Mouse (Mus musculus) cerebellum, adult 11 months (tissue): Measurements from ENCODE around the gene Mfap3.

Experiments
- DNase-seq: peaks from one replicate; pipeline ENCODE4 v3.0.0; 2022

Gene Mfap3

GRCm38 (mm10) chr11:57518091-57518750 lies at the start of gene Mfap3, which contains the start of gene Fam114a2:
Mfap3 (plus strand) TSS chr11:57518664.
Fam114a2 (minus strand) TSS chr11:57518617.
- DNase-seq = peak; percentile 89

GRCm38 (mm10) chr11:57468706-57469105 lies 49.8 kb upstream of the Mfap3 start:
- DNase-seq = no peak

DNA sequence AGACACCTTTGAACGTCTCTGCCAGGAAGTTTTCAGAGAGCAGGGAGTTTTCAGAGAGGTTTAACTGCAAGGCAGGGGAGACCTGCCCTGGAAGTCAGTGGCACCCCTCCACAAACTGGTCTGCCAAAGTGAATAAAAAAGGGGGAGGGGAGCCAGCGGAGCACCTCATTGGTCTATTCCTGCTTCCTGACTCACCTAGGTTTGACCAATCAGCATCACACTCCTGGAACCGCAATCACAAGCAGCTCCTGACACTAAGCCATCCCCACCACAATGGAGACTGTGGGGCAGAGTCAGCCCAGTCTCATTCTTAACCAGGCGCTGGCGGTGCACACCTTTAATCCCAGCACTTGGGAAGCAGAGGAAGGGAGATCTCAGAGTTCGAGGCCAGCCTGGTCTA lies 48.4 kb upstream of the Mfap3 start:
- DNase-seq = no peak

- DNase-seq = no peak
Measured at GRCm38 (mm10) chr11:57470979-57471378, 47.5 kb upstream of the Mfap3 start.

GRCm38 (mm10) chr11:57474296-57474941 lies 44.0 kb upstream of the Mfap3 start:
- DNase-seq = no peak

DNA sequence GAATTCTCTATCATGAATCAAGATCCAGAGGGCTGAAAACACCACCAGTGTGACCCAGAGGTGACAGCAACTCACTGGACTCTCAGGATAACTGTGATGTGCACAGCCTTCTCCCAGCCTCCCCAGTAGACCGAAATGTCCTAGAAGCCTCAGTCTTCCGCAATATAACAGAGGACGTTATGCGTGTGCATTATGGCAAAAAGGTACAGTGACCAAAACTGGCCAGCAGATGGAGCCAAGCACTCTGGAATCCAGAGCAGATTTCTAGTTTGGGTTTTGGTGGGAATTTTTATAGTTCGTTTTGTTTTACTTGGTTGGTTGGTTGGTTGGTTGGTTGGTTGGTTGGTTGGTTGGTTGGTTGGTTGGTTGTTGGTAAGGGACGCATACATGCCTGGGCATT lies 43.3 kb upstream of the Mfap3 start:
- DNase-seq = peak; percentile 8

DNA sequence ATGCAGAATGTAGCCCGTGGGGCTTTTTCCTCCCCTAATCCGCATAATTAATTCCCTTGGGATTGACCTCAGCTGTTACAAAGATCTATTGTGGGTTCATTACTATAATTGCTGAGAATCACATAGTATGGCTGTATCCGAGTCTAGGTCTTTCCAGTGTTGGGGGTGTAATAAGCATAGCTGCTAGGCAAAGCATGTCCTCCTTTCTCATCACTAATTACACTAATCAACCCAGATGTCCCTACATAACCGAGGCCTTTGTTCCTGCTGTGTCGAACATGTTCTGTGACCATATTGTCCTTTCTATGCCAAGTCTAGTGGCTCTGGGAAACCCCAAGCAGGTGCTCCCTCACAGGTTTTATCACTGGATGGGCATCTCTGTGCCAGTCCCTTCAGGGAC lies 40.4 kb upstream of the Mfap3 start:
- no peak for DNase-seq

- DNase-seq = no peak
Measured at GRCm38 (mm10) chr11:57488436-57488835, 30.0 kb upstream of the Mfap3 start.

GRCm38 (mm10) chr11:57496462-57497039 lies 21.9 kb upstream of the Mfap3 start:
- DNase-seq = no peak

DNA sequence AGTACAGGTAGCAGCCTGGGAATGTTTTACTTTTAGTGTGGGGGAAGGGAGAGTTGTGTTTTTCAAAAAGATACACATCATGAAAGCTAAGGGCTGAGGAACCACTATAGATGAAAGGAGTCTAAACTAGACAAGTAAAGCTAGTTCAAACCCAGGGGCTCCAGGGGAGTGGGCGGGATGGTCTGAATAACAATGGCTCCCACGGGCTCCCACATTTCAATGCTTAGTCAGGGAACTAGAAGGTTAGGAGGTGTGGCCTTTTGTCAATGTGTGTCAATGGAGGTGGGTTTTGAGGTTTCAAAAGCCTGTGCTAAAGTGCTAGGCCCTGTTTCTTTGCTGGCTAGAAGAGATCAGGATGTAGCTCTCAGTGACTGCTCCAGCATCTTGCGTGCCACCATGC lies 20.8 kb upstream of the Mfap3 start:
- DNase-seq = no peak

- DNase-seq = no peak
Measured at GRCm38 (mm10) chr11:57498215-57498614, 20.2 kb upstream of the Mfap3 start.

- DNase-seq = no peak
Measured at GRCm38 (mm10) chr11:57503155-57503554, 15.3 kb upstream of the Mfap3 start.

DNA sequence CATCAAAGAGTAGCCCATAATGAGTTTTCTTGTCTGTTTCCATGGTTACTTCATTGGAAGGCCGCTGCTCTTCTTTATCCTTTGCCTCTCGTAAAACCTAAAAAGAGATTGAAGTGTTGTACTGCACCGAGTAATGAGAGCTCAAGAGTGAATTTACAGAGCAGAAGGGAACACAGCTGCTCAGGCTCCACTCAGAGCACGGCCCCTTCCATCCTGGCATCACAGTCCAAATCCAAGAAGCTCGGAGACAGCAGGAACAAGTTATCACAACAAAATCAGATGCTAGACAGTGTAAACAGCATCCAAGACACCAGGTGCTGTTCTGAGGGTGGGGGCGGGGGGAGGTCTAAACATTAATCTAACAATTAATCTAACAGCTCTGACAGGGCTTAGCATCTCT lies 11.6 kb upstream of the Mfap3 start:
- DNase-seq = no peak

DNA sequence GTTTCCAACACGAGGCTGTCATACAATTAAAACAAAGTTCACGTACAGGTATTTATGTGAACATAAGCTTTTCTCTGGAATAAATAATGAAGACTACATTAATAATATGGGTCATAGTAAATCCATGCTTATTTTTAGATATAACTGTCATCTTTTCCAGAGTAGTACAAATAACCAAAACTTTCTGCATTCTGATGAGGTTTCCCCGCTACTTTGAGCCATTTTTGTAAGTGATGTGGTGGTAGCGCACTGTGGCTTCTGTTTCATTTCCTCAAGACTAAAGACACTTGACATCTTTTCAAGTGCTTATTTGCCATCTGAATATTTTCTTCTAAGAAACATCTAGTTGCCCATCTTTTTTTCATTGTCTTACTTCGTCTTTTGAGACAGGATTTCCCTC lies 3.2 kb upstream of the Mfap3 start:
- no peak for DNase-seq

DNA sequence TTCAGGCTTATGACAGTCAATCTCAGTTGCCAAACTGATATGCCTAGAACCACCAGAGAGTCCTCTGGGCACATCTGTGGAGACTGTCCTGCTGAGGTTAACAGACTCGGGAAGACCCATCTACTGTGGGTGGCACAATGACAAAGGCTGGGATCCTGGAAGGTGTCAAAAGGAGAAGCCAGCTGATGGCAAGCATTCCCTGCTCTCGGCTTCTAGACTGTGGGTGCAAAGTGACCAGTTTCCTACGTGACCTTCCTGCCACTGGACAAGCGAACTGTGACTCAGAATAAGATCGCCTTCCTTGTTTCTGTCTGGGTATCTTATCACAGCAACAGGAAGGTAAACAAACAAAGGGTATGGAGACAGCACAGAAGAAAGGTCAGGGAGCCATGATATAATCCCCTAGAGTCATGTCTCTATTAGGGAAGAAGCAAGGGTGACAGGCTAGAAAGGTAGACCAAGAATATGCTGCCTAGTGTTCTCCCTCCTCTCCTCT lies 1.5 kb upstream of the Mfap3 start:
- DNase-seq = no peak

GRCm38 (mm10) chr11:57518751-57519148 lies 286 bp downstream of the Mfap3 start:
- DNase-seq = no peak

- no peak for DNase-seq
Measured at GRCm38 (mm10) chr11:57519304-57519703, 840 bp downstream of the Mfap3 start.

DNA sequence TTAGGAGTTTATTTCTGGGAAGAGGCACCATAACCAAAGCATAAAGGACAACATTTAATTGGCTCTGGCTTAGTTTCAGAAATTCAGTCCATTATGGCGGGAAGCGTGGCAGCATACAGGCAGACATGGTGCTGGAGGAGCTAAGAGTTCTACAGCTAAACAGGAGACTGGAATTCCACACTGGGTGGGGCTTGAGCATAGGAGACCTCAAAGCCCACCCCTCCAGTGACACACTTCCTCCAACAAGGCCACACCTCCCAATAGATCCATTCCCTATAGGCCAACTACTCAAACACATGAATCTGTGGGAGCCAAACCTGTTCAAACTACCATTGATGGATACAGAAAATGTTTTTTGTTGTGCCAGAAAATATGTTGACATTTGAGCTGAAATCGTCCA lies 2.7 kb downstream of the Mfap3 start:
- DNase-seq = no peak

GRCm38 (mm10) chr11:57522046-57522445 lies 3.6 kb downstream of the Mfap3 start:
- no peak for DNase-seq

GRCm38 (mm10) chr11:57523418-57523817 lies 5.0 kb downstream of the Mfap3 start:
- DNase-seq = no peak

GRCm38 (mm10) chr11:57524597-57524996 lies 6.1 kb downstream of the Mfap3 start:
- DNase-seq = no peak

DNA sequence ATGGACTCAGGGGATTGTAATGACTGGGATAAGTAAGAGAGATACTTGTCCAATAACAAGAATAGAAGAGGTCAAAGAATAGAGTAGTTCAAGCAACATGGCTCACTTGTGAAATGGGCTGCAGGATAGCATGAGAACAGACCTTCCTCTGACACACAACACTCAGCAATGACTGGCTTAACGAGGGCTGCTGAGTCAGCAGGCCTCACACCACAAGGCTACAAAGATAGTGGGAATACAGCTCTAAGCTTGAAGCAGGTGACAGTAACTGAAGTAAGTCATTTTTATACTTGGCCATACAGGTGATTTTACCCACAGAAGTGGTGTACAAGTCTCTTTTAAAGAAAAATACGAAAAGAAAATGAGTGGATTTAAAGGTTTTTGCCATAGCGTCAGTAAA lies 7.4 kb downstream of the Mfap3 start:
- no peak for DNase-seq

- peak; percentile 8 for DNase-seq
Measured at GRCm38 (mm10) chr11:57527506-57527905, 9.0 kb downstream of the Mfap3 start.

- DNase-seq = no peak
Measured at GRCm38 (mm10) chr11:57529111-57529510, 10.6 kb downstream of the Mfap3 start.
